In genomic region chr5:122756144-122756543, GRCm38 (mm10) we compare ENCODE assay signal across 16 mouse cellular contexts.
"Had no signal": no experiment of that assay in that cellular context is flagged by ENCODE, and none has a peak within 500 bp of the region (broad histone marks: within the 10 kb centered on the region; RNA-seq: fewer than 3 reads in every experiment).

No protein-coding gene starts in this region.

- H3K4me1 ChIP-seq: embryonic facial prominence, embryonic 12.5 days; embryonic facial prominence, embryonic 13.5 days; embryonic facial prominence, embryonic 15.5 days; forebrain, embryonic 12.5 days; forebrain, embryonic 13.5 days; forebrain, embryonic 15.5 days had no signal

- H3K4me2 ChIP-seq: embryonic facial prominence, embryonic 12.5 days; embryonic facial prominence, embryonic 13.5 days; embryonic facial prominence, embryonic 15.5 days; forebrain, embryonic 12.5 days; forebrain, embryonic 13.5 days; forebrain, embryonic 15.5 days had no signal

- H3K9ac ChIP-seq: embryonic facial prominence, embryonic 12.5 days; embryonic facial prominence, embryonic 13.5 days; embryonic facial prominence, embryonic 15.5 days; forebrain, embryonic 12.5 days; forebrain, embryonic 13.5 days; forebrain, embryonic 15.5 days; forebrain, postnatal 0 days had no signal

- ATAC-seq: forebrain, embryonic 13.5 days; forebrain, embryonic 14.5 days; forebrain, embryonic 15.5 days; forebrain, embryonic 16.5 days; forebrain, postnatal 0 days had no signal

- H3K4me3 ChIP-seq: embryonic facial prominence, embryonic 10.5 days; embryonic facial prominence, embryonic 12.5 days; embryonic facial prominence, embryonic 13.5 days; embryonic facial prominence, embryonic 15.5 days; erythroblast, embryonic 14.5 days; forebrain, embryonic 10.5 days; forebrain, embryonic 12.5 days; forebrain, embryonic 13.5 days; forebrain, embryonic 15.5 days; gastrocnemius, adult 2 months; heart, adult 2 months; heart, embryonic 10.5 days had no signal

- H3K9me3 ChIP-seq: embryonic facial prominence, embryonic 10.5 days; embryonic facial prominence, embryonic 12.5 days; embryonic facial prominence, embryonic 13.5 days; embryonic facial prominence, embryonic 15.5 days; forebrain, embryonic 10.5 days; forebrain, embryonic 12.5 days; forebrain, embryonic 13.5 days; forebrain, embryonic 15.5 days; heart, embryonic 10.5 days had no signal

- DNase-seq: embryo, embryonic 11 days; forebrain, postnatal 0 days had no signal

- H3K27ac ChIP-seq: embryonic facial prominence, embryonic 10.5 days; embryonic facial prominence, embryonic 12.5 days; embryonic facial prominence, embryonic 13.5 days; embryonic facial prominence, embryonic 15.5 days; forebrain, embryonic 10.5 days; forebrain, embryonic 12.5 days; forebrain, embryonic 13.5 days; forebrain, embryonic 15.5 days; gastrocnemius, adult 2 months; heart, adult 2 months; heart, embryonic 10.5 days had no signal

- H3K27me3 ChIP-seq: embryonic facial prominence, embryonic 12.5 days; embryonic facial prominence, embryonic 13.5 days; embryonic facial prominence, embryonic 15.5 days; forebrain, embryonic 12.5 days; forebrain, embryonic 13.5 days; forebrain, embryonic 15.5 days had no signal
